Mouse (Mus musculus) cerebellum, postnatal 14 days (tissue): ENCODE data around the gene Thbs3.

Experiments used
- DNase-seq, 2 experiments: peaks; one replicate each; pipeline ENCODE4 v3.0.0; 2021; ENCODE audit warnings: mixed read lengths in 2 of 2

Thbs3 gene

DNA sequence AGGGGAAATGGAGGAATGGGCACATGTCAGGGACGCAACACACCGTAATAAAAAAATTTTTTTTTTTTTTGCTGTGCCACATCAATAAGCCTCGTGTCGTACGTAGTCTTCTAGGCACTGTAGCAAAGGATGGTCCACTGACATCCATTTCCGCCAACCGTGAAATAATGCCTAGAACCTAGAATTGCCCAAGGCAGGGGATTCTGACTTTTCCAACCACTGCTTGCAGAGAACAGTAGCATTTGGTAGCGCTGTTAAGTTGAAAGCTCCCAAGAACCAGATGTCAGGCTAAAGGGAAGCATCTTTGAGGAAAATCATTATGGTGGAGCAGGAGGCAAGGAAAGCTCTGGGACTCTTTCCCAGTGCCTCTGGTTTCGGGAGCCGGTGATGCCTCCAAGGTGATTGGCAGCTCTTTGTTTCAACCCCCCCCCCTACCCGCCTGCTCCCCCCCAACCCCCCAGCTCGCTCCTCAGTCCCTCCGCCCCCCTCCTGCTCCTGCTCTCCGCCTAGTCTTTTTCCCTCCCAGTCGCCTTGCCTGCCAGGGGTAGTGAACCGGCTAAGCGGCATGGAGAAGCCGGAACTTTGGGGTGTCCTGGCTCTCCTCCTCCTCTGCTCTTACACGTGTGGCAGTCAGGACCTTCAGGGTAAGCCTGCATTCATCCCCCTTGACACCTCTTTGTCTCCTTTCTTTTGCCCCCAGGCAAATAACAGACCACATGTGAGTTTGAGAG is at the start of gene Thbs3:
Gene Thbs3, plus strand, starts transcription at position 500 of the 731 bp plus-strand sequence.
- DNase-seq, result no peak

DNA sequence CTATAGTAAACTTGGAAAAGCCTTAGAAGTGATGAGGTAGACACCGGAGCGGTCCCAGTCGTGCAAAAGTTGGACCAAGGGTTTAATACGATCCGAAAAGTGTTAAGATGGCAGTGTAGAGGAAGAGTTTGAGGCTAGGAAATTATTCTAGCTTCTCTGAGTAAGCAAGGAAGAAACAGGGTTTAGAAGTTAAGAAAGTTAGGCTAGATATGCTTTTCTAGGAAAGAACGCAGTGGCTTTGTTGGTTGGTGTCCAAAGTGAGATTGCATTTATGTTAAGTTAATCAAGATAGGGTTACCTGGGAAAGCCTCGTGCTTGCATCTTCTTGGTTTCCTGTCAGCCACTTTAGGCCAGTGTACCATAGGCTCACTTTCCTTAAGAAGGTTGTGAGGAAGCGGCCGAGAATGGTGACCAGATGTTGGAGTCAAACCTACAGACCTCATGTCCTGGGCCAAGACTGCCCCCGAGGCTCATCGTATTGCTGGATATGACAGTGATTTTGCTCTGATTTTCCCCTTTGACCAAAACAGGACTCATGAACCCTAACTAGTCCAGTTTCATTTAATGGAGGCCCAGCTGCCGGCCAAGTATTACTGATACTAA is 49.6 kb upstream of the Thbs3 start:
- DNase-seq, result no peak

DNA sequence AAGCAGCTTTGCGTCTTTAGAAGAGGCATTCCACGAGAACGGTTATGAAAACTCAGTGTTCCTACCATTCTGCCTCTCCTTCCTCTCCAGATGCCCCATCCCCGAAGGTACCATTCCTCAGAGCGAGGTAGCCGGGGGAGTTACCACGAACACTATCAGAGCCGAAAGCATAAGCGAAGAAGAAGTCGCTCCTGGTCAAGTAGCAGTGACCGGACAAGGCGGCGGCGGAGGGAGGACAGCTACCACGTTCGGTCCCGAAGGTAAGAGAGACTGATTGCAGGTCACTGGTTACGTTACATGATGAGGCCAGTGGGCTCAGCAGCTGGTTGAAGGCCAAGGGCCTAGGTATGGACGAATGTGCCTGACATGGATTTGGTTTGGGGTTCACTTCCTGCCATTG is 48.0 kb upstream of the Thbs3 start:
- DNase-seq, result no peak

DNA sequence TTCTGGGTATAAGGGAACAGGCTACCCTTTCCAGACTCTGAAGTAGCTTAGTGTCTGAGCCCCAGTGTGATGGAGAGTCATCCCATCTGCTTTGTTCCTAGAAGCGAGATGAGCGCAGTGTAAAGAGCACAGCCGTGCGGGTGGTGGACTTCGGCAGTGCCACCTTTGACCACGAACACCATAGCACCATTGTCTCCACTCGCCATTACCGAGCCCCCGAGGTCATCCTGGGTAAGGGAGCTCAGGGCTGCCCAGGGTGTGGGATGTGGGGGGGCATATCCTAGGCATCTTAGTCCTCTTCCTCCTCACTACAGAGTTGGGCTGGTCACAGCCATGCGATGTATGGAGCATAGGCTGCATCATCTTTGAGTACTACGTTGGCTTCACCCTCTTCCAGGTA is 40.1 kb upstream of the Thbs3 start:
- no peak for DNase-seq

DNA sequence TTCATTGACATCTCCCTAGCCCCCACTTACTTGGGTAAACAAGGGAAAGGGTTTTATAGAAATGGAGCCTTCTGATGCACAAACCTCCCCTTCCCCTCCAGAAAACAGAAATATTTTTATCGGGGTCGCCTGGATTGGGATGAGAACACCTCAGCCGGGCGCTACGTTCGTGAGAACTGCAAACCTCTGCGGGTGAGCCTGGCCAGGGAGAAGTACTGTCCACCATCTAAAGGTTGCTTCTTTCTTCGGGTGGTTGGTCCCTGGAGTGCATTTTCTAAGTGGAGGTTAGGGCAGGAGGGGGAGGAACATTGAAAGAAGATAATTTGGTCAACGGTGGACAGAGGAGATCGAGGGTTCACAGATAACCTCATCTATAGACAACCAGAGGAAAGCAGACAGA is 39.4 kb upstream of the Thbs3 start:
- DNase-seq, result no peak

DNA sequence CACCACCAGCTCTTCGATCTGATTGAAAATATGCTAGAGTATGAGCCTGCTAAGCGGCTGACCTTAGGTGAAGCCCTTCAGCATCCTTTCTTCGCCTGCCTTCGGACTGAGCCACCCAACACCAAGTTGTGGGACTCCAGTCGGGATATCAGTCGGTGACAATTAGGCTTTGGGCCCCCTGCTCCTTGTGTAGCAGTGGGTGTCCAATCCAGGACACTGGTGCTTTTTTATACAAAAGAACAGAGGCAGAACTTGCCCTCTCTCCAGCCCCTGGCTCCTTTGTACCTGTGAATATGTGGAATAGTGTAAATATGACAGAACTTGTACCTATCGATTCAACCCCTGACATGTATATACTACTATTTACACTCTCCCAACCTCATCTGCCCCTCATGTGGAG is 38.6 kb upstream of the Thbs3 start:
- no peak for DNase-seq

DNA sequence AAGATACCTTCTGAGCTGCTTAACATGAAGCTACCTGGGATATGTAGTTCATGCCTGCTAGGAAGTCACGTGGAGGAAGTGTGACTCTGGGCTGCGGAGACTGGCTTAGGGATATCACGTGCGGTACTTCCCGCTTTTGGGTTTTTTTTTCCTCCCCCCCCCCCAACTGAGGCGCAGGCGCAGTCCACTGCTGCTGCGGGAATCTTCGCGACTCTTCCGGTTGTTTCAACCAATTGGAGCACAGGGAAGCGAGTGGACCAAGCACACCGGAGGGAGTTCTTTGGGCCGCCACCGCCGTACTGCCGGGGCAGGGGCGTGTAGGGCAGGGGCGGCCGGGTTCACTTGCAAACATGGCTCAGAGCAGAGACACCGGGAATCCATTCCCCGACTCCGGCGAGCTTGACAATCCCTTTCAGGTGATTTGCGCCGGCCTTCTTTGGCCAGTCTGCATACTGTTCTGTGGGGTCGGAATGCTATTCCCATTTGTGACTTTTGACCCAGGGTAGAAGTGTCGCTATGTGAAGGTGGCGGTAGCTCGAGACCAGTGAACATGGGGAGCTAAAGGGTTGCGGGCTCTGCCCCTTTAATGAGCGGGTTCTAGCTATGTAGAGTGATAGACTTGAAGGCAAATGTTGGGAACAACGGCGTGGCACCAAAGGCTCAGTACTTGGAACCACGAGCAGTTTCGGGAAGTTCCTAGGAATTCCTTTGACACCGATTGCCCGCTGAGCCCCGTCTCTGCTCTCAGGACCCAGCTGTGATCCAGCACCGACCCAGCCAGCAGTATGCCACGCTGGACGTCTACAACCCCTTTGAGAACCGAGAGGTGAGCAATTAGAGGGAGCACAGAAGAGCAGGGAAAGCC is 37.5 kb upstream of the Thbs3 start, which contains the start of gene Scamp3:
Gene Scamp3, plus strand, starts transcription at position 232 of the 865 bp plus-strand sequence.
- peak; percentile 88 to 90 for DNase-seq

DNA sequence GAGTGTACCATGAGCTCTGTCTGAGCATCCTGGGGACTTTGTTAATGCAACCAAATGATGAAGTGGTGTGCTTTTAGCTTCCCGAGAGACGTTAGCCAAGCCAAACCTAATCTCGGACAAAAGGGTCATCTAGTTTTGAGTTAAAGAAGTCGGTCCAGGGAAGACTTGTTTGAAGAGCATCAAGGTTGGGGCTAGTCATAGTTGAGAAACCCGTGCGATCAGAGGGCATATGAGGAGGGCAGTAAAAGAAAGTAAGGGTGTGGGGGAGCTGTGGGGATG is 36.9 kb upstream of the Thbs3 start:
- no peak for DNase-seq

DNA sequence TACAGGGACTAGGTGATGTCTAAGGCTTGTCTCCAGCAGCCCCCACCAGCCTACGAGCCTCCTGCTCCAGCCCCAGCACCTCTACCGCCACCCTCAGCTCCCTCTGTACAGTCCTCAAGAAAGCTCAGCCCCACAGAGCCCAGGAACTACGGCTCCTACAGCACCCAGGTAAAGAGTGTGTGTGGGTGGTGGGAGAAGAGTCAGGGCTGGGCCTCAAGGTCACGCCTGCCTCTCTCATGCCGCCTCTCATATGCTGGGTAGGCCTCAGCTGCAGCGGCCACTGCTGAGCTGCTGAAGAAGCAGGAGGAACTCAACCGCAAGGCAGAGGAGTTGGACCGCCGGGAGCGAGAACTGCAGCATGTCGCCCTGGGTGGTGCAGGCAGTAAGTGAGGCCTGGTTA is 35.9 kb upstream of the Thbs3 start:
- no peak for DNase-seq

DNA sequence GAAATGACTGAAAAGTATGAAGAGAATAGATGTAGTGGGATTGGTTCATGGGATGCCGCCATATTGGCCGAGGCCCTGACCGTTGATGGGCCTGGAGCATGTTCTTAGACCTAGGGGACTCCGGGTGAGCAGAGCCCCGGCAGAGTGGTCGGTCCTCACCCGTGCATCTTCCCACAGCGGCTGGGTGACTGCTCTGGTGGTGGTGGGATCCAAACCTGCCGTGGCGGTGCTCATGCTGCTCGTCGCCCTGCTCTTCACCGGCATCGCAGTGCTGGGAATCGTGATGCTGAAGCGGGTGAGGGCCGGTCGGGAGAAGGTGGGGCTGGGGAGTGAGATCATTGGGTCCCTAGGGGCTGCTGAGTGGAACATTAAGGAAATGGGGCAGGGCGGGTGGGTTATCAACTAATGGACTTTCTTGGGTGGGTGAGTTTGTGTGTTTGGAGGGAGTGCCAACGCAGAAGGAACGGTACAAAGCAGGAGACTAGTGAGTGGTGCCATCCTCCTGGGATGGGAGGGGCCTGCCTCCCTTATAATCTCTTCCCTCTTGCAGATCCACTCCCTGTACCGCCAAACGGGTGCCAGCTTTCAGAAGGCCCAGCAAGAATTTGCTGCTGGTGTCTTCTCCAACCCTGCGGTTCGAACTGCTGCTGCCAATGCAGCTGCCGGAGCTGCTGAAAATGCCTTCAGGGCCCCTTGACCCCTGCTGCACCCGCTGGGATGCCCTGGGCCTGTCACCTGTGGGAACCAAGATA is 33.1 kb upstream of the Thbs3 start:
- no peak for DNase-seq

DNA sequence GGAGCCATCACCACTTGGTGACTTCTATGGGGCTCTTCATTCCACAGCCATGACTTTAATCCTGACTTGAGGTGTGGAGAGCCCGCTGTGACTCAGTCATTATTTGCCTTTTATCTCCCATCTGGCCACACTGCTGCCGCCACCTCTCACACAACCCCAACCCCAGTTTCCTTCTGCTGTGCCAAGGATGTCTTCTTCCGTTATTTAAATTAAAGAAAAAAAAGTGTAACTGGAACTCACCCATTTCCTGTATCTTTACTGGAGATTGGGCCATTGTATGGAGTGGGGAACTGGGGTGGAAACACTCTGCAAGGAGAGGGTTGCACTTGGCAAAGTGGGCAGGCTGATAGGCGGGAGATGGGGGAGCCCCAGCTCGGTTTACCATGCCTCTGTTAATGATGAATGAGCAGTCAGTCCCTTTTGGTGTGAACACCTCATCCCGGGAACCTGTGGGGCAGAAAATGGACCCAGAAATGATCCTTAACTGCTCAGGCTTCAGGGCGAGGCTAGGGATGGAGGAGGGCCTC is 32.4 kb upstream of the Thbs3 start:
- DNase-seq, result no peak

DNA sequence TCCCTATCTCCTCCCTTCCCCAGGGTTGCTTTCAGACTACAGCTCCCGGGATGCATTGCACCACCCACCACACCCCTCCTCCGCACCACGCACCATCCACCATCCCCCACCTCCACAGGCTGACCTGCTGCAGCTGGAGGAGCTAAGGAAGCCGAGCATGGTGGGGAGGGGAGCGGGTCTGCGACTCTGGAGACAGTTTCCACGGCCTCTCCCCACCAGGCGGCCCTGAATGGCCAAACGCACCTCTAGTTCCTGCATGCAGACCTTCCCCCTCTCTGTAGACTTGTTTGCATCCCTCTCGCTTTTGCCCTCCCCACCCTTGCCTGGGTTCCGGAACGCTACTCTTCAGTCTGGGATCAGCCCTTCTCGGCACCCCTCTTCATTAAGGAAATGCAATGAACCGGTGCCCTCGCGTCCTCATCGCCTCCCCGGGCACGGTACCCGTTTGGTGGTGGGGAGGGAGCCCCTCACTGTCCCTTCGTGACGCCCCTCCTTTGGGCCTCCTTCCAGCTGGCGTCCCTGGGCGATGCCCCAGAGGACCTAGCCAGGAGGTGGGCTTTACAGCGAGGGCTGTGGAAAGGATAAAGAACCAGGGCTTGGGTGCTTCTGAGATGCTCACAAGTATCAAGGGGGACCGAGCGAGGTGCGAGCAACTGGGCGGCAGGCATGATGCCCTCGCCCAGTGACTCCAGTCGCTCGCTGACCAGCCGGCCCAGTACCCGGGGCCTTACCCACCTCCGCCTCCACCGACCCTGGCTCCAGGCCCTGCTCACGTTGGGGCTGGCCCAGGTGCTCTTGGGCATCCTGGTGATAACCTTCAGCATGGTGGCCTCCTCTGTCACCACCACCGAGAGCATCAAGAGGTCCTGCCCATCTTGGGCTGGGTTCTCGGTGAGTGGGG is 31.7 kb upstream of the Thbs3 start, which contains the start of gene Fam189b:
Gene Fam189b, plus strand, starts transcription at position 86 of the 901 bp plus-strand sequence.
- peak; percentile 91 for DNase-seq

DNA sequence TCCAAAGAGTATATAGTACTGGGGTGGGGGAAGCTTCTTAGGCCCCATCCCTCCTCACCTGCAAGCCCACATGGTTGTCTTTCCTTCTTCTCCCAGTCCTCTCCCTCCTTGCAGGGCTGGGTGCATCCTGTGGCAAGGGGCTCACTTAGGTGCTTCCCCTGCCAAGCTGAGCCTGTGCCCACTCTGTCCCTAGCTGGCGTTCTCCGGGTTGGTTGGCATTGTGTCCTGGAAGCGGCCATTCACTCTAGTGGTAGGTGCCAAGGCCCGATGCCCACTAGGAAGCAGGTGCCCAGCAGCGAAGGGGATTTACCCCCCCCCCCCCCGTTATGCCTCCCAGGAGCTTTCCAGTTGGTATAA is 31.0 kb upstream of the Thbs3 start:
- DNase-seq, result peak; percentile 74 to 81

DNA sequence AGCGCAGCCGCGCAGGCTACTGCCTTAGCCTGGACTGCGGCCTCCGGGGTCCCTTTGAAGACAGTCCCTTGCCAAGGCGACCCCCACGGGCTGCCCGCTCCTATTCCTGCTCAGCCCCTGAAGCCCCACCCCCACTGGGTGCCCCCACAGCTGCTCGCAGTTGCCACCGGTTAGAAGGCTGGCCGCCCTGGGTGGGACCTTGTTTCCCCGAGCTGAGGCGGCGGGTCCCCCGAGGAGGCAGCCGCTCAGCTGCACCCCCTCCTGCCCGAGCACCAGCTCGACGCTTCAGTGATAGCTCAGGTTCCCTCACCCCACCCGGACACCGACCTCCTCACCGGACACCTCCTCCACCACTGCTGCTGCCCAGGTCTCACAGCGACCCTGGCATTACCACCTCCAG is 27.8 kb upstream of the Thbs3 start:
- DNase-seq, result no peak

DNA sequence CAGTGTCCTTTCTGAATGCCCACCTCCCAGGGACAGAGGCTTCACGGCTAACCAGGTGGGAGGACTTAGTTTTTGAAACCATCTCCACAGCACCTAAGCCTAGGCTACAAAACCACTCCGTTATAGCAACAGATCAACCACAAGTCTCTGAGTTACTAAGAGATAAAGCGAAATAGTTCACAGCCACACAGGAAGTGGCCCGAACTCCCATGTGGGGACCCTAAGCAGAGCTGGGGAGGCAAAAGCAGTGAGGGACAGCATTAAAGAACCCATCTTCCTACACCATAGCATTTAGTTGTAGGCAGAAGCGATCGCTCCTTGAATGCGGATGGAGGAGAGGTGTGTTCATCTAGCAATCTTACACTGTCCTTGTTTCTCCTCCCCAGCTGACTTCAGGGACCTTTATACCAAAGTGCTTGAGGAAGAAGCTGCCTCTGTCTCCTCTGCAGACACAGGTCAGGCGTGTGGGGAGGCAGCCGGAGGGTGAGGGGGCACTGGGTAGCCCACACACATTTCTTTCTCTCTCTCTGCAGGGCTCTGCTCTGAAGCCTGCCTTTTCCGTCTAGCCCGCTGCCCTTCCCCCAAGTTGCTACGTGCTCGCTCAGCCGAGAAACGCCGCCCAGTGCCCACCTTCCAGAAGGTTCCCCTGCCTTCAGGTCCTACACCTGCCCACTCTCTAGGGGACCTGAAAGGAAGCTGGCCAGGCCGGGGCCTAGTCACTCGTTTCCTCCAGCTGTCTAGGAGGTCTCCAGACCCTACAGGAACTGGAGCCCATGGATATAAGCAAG is 27.1 kb upstream of the Thbs3 start:
- DNase-seq, result no peak

DNA sequence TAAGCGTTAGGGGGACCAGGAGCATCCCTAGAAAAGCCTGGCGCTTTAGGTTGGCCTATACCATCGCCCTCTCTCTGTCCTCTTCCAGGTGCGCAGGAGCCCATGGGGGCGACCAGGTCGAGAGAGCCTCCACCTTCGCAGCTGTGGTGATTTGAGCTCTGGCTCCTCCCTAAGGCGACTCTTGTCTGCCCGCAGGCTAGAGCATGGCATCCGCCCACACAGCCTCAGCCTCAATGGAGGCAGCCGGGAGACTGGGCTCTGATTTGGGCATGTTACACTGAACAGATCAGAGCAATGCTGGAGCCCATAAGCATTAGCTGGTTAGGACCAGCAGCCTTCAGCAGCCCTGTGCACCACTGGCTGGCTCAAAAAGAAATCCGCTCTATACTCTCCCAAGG is 26.5 kb upstream of the Thbs3 start:
- no peak for DNase-seq

DNA sequence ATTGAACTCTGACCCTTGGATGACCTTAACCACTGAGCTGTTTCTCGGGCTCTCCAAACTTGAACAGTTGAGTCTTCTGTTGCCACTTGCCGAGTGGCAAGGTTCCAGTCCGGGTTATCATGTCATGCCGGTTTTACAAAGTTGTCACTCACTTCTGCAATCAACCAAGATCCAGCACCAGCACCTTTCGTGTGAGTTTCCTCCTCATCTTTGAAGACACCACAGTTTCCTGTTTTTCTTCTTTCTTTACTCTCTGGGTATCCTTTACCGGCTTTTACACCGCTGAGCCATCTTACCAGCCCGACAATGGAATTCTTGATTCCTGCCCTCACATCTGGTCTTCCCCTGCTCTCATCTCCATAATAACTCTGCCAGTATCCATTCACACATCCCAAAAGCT is 24.5 kb upstream of the Thbs3 start:
- DNase-seq, result no peak

DNA sequence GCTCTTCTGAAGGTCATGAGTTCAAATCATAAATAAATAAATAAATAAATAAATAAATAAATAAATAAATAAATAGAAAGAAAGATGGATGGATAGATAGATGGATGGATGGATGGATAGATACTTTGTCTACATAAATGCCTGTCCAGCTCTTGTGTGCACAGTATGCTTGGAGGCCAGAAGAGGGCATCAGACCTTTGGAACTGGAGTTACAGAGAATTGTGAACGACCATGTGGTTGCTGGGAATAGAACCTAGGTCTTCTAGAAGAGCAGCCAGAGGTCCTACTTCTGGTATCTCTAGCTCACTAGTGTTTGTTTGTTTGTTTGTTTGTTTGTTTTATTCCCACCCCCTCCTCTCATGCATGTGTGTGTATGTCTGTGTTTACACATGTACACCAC is 21.6 kb upstream of the Thbs3 start:
- DNase-seq, result no peak

DNA sequence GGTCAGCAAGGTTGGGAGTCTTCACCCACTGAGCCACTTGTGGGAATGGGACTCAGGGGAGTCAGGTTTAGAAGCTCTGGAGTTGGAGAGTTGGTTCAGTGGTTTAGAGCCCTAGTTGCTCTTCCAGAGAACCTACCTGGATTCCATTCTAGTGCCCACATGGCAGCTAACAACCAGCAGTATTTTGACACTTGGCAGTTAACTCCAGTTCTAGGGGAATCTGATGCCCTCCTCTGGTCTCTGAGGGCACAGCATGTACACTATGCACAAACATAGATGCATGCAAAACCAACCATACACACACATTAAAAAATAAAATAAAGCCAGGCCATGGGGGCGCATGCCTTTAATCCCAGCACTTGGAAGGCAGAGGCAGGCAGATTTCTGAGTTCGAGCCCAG is 21.1 kb upstream of the Thbs3 start:
- no peak for DNase-seq

DNA sequence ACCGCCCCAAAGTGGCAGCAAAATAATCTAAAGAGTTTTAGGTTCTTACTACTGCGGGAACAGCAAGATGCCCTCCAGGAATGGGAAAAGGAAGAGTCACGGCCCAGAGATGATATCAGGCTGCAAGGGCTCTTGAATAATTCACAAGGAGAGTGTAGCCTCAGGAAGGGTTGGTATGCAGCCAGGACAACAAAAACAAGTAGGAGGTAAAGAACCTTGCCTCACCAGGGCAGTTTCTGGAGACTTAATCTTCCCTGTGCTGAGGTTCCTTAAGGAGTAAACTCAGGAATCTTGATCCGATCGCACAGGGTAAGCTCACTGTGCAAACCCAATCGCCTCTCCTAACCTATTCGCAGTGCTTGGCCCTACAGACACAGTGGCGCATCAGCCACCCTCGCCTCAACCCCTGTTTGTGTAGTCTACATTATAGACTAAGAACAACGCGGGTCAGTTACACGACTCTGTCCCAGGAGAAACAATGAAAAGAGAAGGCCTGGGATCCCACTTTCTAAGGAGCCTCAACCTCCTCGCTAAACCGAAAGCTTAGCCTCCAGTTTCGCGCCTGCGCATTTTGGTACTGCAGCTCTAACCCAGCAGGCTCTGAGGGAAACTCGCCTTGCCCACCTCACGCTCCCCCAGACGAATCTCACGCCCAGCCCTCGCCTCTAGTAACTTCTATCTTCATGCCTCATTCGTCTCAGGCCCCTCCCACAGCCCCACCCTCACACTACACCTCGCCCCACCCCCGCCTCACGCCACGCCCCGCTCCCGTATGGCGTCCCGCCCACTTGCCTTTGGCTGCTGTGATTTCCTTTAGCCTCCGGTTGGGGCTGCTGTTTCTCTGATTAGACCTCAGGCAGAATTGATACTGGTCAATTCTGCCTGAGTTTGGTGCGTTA is 18.8 kb upstream of the Thbs3 start:
- DNase-seq, result peak; percentile 88 to 92
